Comparison of ENCODE assay signal across 8 mouse cellular contexts in genomic region chr6:83033249-83034185, GRCm38 (mm10). TPM values are rescaled to one million over a fixed set of nuclear protein-coding genes. Genes with fewer than 3 reads are reported as not detected.
A peak's percentile ranks its signal among the peaks of the same experiment; 100 is the strongest.
DNase-seq lines count a peak whose midpoint lies in the region; ATAC-seq lines count a peak whose summit lies in the region.

Dok1 (minus strand) TSS chr6:83033471.
Loxl3 (plus strand) TSS chr6:83034173.

- no peaks in the 10 kb centered on the region for H3K9me3 ChIP-seq in hindbrain, embryonic 13.5 days
- H3K9me3 ChIP-seq in midbrain, embryonic 16.5 days (replicated peaks; ENCODE audit: control insufficient read depth, low read length, poor library complexity, severe bottlenecking), result no peaks in the 10 kb centered on the region
- H3K9me3 ChIP-seq in stomach, embryonic 15.5 days, result no peaks in the 10 kb centered on the region

- H3K9ac ChIP-seq in hindbrain, embryonic 13.5 days, result peak within 1 kb of the TSS; percentile 63
- H3K9ac ChIP-seq in midbrain, embryonic 16.5 days (ENCODE audit: low read depth, low read length), result peak within 1 kb of the TSS; percentile 58
- peak within 1 kb of the TSS; percentile 45 for H3K9ac ChIP-seq in stomach, embryonic 15.5 days

- under 1% methylated on average over 51 of the region's 51 CpGs for WGBS in hindbrain, embryonic 13.5 days
- WGBS in midbrain, embryonic 16.5 days, result under 1% methylated on average over 48 of the region's 51 CpGs
- under 1% methylated on average over 51 of the region's 51 CpGs for WGBS in stomach, embryonic 15.5 days

- peak within 1 kb of the TSS; percentile 76 for H3K4me2 ChIP-seq in hindbrain, embryonic 13.5 days
- H3K4me2 ChIP-seq in midbrain, embryonic 16.5 days (ENCODE audit: low read length), result peak within 1 kb of the TSS; percentile 84
- H3K4me2 ChIP-seq in stomach, embryonic 15.5 days, result peak within 1 kb of the TSS; percentile 71

- intact Hi-C loops in left cerebral cortex, postnatal 36 days (cut with DNase I), result loop anchor here (2.0 kb wide), 1 partner anchor 19 kb away; no protein-coding TSS in a partner anchor

- peaks cover 34% of the 10 kb centered on the region for H3K4me1 ChIP-seq in hindbrain, embryonic 13.5 days (replicated peaks)
- H3K4me1 ChIP-seq in midbrain, embryonic 16.5 days (ENCODE audit: control insufficient read depth, insufficient read depth, low read length), result peaks cover 18% of the 10 kb centered on the region
- H3K4me1 ChIP-seq in stomach, embryonic 15.5 days, result peaks cover 27% of the 10 kb centered on the region

- peak within 1 kb of the TSS; percentile 48 for H3K4me3 ChIP-seq in hindbrain, embryonic 13.5 days
- H3K4me3 ChIP-seq in midbrain, embryonic 16.5 days (ENCODE audit: low read depth, low read length), result peak within 1 kb of the TSS; percentile 47
- peak within 1 kb of the TSS; percentile 58 for H3K4me3 ChIP-seq in stomach, embryonic 15.5 days (replicated peaks)

- H3K27me3 ChIP-seq in hindbrain, embryonic 13.5 days, result peaks cover 70% of the 10 kb centered on the region
- peaks cover 25% of the 10 kb centered on the region for H3K27me3 ChIP-seq in midbrain, embryonic 16.5 days (ENCODE audit: control insufficient read depth, insufficient read depth, low read depth, low read length)
- peaks cover 7% of the 10 kb centered on the region; the same call in 1 of the 2 replicates for H3K27me3 ChIP-seq in stomach, embryonic 15.5 days (replicated peaks)

- peak; percentile 67 for ATAC-seq in hindbrain, embryonic 13.5 days (ENCODE audit: low FRiP score)
- peak; percentile 47 for ATAC-seq in midbrain, embryonic 16.5 days
- peak; percentile 87 for ATAC-seq in stomach, embryonic 15.5 days (ENCODE audit: insufficient read depth, low FRiP score, low read depth)

- H3K27ac ChIP-seq in hindbrain, embryonic 13.5 days, result peak within 1 kb of the TSS; percentile 53
- H3K27ac ChIP-seq in midbrain, embryonic 16.5 days (ENCODE audit: low read length), result peak within 1 kb of the TSS; percentile 32
- peak within 1 kb of the TSS; percentile 87 for H3K27ac ChIP-seq in stomach, embryonic 15.5 days

- DNase-seq in MN1 (ENCODE audit: low spot score), result peak; percentile 73
- DNase-seq in brain, adult 2 months (ENCODE audit: low read depth, low spot score), result peak; percentile 45
- DNase-seq in gastrocnemius, adult 18-20 months (ENCODE audit: low spot score), result peak; percentile 76
- DNase-seq in liver, result peak; percentile 90
- no peak for DNase-seq in left cerebral cortex, postnatal 36 days (ENCODE audit: low spot score in 2 of 2)

- H3K36me3 ChIP-seq in hindbrain, embryonic 13.5 days, result no peaks in the 10 kb centered on the region
- no peaks in the 10 kb centered on the region for H3K36me3 ChIP-seq in midbrain, embryonic 16.5 days (ENCODE audit: control insufficient read depth, insufficient read depth, low read length)
- no peaks in the 10 kb centered on the region for H3K36me3 ChIP-seq in stomach, embryonic 15.5 days

RNA-seq across cellular contexts. Expression of gene Dok1, which starts in this region (rescaled TPM):
- total RNA-seq in gastrocnemius, adult 18-20 months (2021), result 1 to 10 TPM; 1.1 to 1.4 TPM
- 2.8 and 3.6 TPM in 2 replicates for polyA plus RNA-seq in hindbrain, embryonic 13.5 days (2015; fragmentation: Nextera tagmentation; extraction: Ambion mirVana)
- 1.7 and 1.8 TPM in 2 replicates for polyA plus RNA-seq in midbrain, embryonic 16.5 days (2015; fragmentation: Nextera tagmentation; extraction: Ambion mirVana)
- 11.9 and 14.3 TPM in 2 replicates for polyA plus RNA-seq in stomach, embryonic 15.5 days (2015; fragmentation: Nextera tagmentation; extraction: Ambion mirVana)
- 1 to 10 TPM; 1.9 to 2.3 TPM for total RNA-seq in left cerebral cortex, postnatal 36 days (2021)

RNA-seq across cellular contexts. Expression of gene Loxl3, which starts in this region (rescaled TPM):
- 1 to 10 TPM; 1.2 to 1.4 TPM for total RNA-seq in gastrocnemius, adult 18-20 months (2021)
- 5.9 and 6.8 TPM in 2 replicates for polyA plus RNA-seq in hindbrain, embryonic 13.5 days (2015; fragmentation: Nextera tagmentation; extraction: Ambion mirVana)
- polyA plus RNA-seq in midbrain, embryonic 16.5 days (2015; fragmentation: Nextera tagmentation; extraction: Ambion mirVana), result 5.1 and 7.5 TPM in 2 replicates
- polyA plus RNA-seq in stomach, embryonic 15.5 days (2015; fragmentation: Nextera tagmentation; extraction: Ambion mirVana), result 14.2 and 16.2 TPM in 2 replicates
- total RNA-seq in left cerebral cortex, postnatal 36 days (2021), result 1 to 10 TPM; 2.7 to 4.9 TPM

Comparison
In these comparisons a context has a peak if more than half of its experiments do, and no peak if none do; other contexts are left out.
1. DNase-seq: peak in MN1 (single experiment), brain, adult 2 months (single experiment), gastrocnemius, adult 18-20 months (single experiment) and liver (single experiment); none in left cerebral cortex, postnatal 36 days (0 of 2).
2. H3K27ac ChIP-seq: peak in every context shown above with its lines; median percentile 87 in stomach, embryonic 15.5 days; 53 in hindbrain, embryonic 13.5 days; 32 in midbrain, embryonic 16.5 days.
3. Peak in every context shown above with its lines, with median percentiles within 50 percentile points of each other: ATAC-seq, H3K4me2 ChIP-seq, H3K4me3 ChIP-seq and H3K9ac ChIP-seq.